Mouse (Mus musculus) thymus, adult 18-20 months (tissue): ENCODE data around the gene Smad3.

Experiments used
- DNase-seq, 2 experiments: peaks; one replicate each; pipeline ENCODE4 v3.0.0; 2022; ENCODE audit warnings: mixed read lengths in 2 of 2

Smad3 gene

DNA sequence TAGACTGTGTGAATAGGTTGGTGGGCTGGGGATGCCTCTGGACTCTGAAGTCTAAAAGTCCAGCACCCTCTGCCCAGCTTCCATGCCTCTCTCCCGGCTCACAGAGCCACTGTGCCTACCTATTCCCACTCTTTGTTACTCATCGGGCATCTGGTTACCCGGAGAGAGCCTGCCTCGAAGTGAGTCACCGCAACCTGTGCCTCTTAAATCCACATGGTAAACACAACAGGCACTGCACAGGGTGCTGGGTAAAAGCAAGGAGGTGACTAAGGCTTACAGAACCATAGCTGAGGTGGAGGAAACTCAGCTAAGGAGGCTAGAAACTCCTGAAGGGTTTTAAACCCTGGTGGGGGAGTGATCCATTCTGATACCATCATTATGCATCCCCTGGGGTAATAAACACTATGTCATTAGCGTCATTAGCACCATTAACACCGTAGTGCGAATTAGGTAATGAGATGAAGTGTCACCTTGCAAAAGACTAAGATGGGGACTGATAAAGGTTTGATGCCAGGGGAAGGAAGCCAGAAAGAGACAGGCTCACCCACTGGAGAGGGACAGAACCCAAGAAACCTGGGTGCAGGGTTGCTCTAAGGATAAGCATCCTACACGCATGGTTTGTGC, 38.9 kb downstream of the Smad3 start:
- no peak for DNase-seq

DNA sequence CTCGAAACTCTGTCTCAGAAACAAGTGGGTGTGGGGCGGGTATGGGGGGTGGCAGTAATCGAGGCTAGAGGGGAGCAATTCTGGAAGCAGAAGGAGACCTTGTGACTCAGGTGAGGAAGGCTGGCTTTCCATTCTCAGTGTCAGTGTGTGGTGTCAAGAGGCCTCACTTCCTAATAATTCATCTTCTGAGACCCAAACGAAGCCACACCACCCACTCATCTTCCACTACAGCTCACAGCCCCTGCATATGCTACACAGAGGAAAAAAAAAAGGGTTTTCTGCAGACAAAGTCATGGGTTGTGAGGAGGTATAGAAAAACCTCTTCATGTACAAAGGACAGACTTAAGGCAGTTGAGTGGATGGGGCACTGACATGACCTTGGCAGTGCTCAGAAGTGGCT, 39.6 kb downstream of the Smad3 start:
- no peak for DNase-seq

DNA sequence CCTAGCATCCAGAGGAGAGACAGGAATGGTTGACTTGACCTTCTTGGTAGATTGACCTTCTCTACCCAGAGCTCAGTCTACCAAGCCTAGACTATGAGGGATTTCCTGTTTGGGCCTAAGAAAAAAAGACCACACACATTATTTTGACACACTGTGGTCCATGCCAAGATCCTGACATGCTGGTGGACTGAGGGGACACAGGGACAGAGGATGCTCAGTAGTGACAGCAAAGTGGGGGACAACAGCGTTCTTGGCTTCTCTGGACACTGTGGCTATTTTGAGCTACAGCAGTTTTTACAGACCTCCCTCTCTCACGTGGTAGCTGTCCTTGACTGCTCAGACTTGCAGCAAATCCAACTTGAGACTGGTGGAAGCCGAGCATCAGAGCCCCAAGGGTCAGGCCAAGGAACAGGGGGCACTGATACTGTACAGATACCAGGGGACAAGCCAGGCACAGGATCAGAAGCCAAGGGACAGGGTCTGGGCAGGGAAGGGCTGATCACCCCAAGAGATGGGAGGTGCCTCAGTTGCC, 40.3 kb downstream of the Smad3 start:
- DNase-seq: no peak

DNA sequence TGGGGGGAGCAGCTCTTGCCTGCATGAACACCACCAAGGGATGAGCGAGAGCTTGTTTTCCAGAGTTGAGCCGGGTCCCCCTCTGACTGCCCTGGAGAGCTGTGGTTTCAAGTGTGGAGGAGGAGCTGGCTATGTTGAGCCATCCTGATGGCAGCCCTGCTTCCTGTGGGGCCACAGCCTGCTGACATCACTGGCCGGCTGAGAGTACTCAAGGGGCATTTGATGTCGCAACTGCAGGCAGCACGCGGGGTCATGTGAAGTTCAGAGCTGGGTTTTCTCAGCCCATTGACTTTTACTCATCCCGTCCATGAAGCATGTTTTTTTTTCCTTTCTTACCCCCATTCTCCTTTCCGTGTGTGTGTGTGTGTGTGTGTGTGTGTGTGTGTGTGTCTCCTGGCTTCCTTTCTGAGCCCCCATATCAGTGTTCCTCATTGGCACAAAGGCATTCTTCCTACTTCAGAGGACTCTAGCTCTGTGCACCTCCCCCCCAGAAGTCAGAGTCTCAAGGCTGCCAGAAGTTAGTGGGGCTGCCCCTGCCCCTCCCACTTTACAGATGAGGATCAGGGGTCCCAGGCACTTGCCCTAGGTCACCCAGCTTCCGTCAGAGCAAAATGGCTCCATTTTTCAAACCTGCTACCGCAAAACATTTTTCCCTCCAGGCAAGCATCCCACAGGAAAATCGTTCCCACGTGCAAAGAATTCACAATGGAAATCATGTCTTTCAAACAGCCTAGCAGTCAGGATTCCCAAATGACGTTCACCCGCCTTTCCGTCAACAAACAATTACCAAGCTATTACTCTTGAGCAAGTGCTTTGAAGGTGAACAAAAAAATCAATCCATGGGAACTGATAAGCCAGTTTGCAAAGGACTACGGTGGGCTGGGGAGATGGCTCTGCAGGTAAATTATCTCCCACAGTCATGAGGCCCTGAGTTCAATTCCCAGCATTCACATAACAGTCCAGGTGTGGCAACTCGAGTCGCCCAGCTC, 41.4 kb downstream of the Smad3 start:
- DNase-seq: no peak

DNA sequence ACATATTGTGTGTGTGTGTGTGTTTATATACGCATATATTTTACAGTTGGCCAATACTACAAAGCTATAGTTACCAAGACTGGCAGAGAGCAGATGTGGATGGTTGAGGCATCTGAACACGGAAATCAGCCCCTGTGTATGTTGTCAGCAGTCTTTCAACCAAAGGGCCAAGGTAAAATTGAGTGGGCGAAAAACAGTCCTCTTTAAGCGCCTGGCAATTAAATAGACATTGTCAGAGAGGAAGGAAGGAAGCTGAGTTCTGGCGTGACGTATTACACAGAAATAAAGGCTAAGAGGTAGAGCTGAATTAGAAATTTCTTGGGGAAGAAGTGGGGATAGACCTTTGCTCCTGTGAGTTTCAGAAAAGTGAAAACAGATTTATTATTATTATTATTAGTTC, 43.2 kb downstream of the Smad3 start:
- no peak for DNase-seq

DNA sequence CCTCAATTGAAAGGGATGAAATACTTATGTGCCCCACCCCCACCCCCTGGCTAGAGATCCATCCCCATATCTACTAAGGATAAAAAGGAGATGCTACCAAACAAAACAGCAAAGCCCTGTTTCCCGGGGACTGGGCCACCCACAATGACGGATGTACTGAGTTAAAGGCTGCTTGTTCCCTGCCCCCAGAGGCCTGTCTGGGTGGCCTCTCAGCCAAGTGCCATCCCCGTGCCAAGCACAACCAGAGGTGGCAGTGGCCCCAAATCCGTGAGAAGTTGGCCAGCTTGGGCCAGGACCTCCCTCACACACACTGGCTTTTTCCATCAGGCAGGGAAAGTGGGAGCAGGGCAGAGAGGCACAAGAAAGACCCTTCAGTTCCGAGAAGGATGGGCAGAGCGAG, 45.0 kb downstream of the Smad3 start:
- no peak for DNase-seq

DNA sequence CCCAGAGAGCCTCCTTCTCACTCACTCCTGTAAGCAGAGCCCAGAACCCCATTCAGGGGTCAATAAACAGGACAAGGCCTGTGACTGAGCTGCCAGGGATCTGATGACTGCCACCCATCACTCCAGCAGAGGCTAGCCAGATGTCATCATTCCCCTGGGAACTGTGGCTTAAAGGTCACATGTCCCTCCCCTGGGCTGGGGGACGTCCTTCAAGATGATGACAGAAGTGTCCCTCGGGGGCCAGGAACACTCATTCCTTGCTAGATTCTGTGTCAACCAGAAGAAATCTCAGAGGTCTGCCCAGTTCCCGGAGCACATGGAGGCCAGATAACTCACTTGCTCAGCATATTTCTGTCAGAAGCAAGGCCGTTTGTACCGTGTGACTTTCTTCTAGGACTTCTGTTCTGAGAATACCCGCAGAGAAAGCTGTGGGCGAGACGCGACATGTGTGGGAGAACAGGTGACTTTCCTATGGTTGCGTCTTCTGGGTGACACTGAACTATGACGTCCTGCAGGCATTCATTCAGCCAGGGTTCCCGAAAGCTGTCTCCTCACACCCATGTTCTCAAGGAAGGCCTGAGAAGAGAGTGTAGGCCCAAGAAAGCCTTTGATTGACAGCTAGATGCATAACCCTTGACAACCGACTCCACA, 46.1 kb downstream of the Smad3 start:
- DNase-seq: no peak

DNA sequence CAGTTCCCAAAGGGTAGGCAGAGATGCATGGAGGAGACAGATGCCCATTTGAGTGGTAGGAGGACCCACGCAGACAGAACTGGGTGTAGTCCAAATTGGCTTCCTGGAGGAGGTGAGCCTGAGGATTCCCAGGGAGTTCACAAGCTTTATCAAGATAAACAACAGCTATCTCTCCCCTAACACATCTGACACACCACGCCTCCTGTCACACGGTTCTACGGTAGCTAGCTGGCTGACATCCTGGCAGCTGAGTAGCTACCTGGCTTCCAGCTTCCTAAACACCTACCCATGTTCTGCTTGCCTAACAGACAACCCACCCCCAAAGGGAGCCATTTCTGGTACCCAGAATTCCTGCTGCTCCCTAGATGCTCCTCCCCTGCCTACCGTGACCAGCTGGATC, 47.9 kb downstream of the Smad3 start:
- no peak for DNase-seq

DNA sequence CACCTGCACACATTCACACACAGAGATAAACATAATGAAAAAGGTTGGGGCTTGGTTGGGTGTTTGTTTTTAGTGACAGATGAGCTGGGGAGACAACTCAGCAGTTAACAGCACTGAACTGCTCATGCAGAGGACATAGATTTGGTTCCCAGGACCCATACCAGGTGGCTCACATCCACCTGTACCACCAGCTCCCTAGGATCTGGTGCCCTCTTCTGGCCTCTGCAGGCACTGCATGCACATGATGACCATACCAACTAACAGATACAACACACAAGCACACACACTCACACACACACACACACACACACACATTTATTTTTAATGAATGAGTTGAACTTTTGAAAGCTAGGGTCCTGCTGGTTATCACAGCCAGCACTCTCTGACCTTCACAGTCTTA, 48.5 kb downstream of the Smad3 start:
- DNase-seq: no peak

DNA sequence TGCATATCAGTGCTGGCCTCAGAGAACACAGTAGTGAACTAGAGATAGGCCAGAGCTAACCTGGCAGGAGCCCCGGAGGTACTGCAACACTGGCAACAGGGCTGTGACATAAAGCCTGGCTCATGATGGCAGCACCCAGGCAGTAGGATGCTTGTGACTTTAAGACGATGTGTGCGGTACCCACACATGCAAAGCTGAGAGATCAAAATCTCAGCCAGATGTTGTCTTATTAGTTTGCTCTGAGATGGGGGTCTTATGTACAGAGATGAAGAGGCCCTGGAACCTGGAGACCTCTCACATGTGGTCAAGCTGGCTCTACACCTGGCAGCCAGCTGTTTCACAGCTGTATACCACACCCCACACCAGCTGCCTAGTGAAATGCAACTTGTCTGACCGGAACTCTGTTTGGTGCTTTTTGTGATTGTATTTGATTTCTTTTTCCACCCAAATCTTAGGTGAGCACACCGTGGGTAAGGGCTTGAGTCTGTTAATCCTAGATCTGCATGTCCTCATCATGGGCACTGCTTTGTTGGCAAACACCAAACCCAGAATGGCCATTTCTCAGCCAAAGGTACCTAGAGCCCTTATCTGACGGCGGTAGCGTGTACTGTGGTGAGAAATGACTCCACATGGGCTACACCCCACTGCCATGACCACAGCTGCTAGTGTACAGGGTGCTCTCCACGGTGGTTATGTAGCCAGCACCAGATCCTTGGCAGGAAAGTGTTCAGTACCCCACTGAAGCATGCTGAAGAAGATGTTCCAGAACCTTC, 49.8 kb downstream of the Smad3 start:
- no peak for DNase-seq

DNA sequence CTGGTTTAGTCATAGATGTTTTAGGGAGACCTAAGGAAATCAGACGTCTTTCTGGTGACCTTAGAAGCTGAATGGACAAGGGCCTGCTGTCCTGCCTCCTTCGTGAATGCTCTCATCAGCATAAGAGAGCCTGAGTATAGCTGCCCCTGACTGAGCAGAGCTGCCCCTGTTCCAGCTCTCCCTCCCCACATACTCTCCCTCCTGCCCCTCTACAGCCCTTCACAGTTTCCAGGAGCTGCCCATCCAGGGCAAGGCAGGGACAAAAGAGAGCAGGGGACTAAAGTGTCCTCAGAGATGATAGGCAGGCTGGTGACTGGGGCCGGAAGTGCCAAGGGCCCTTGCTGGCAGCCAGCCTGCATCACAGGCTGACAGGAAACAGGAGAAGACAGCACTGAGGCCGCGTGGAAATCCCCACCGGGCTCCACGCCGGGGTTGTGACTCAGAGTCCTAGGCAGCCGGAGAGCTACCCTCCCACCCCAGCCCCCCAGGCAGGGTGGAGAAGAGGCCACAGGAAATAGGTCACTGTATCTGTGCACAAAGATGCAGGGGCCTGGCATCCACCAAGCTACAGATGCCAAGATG, 51.6 kb downstream of the Smad3 start:
- peak; percentile 64 to 76 for DNase-seq

DNA sequence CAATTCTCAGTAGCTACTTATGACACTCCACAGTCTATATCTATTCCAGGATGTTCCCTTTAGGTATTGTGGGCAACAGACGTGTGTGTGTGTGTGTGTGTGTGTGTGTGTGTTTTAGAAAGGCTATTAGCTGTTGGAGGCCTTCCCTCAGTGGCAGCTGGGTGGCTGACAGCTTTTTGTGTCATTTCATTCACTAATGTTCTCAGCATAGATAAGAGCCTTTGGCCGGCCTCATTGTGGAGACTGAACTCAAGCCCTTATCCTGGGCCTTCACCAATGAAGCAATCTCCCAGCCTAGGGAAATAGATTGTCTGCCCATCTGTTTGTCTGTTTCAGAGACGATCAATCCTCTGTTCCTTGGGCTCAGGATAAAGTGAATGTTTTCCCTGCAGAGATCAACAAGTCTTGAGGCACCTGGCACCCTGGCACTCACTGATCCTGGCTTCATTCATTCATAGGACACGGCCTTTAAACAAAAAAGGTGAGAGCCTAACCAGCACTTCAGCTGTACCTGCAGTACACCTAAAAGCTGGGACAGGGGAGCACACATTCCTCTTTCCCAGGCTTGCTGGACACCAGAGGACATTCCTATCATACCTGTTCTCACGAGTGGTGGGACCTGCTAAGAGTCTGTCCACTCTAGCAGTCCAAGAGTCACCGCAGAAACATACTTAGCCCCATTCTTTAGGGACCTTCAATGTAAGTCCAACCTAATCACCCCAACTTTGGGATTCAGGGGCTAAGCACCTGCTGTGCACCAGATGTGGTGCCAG, 52.6 kb downstream of the Smad3 start:
- no peak for DNase-seq

DNA sequence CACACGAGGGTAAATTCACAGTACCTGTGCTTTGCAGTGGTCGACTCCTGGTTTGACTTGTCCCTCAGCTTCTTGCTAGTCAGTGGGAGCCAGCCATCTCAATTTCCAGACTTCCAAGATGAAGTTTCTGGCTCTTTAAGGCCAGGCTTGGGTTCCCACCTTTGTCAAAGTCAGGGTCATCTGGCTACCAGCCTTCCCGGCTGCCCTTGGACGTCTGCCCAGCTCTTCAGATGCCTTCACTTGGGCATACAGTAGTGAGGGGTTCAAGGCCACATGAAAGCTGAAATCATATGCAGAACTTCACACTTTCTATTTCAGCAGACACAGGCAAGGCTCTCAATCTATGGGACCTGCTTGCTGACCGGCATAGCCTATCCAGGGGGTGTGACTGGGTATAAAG, 53.7 kb downstream of the Smad3 start:
- DNase-seq: no peak

DNA sequence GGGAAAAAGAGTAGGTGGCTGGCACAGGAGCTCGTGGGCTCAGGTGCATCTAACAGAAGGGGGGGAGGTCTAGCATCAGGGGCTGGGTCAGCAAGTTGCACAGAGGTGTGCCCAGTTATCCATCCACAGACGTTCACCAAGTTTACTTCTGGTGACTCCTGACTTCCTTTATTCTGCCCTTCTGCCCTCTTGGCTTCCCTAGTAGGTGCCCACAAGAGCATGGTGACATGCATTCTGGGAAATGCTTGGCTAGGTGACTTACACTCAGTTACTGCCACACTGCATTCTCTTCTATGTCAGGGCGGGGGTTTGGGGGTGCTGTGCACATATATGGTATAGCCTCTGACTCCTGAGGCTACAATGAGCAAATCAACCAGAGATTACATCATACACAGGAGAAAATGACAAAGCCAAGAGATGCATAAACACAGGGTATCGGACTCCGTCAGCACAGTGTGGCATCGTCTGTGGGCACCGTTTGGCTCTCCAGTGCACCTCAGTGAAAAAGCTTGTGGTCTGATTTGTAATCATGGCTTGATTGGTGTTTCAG, 54.5 kb downstream of the Smad3 start:
- DNase-seq: no peak

DNA sequence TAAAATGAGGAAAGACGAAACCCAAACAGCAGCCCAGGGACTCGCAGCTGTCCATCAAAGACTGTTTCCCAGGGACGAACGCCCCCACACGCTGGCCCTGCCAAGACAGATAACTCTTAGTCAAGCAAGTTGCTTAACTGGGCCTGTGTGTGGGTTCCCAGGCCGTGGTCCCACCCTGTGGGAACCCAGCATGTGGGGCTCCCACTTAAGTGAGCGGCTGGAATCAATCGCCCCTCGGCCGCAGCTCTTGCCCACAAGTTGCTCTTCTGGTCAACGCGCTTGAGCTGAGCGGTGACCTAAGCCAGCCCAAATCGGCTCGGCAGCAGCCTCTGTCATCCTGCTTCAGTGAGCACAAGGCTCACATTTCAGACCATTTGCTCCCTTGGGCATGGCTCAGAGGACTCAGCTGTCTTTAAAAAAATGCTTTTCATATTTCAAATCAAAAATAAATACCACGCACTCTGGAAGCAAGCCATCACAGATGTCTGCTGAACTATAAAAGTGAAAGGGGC, 55.2 kb downstream of the Smad3 start:
- no peak for DNase-seq

DNA sequence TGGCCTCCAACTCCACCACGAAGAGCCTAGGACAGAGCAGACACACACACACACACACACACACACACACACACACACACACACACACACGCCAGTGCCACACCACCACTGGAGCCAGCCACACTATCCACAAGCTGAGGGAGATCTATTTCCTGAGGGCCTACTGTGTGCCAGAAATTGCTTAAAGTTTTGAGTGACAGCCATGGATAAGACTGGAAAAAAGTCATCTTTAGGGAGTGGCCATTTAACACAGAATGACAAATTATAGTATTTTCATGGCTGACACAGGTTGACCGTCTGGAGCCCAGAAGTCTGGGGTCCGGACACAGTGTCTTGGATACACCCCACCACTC, 55.9 kb downstream of the Smad3 start:
- no peak for DNase-seq

DNA sequence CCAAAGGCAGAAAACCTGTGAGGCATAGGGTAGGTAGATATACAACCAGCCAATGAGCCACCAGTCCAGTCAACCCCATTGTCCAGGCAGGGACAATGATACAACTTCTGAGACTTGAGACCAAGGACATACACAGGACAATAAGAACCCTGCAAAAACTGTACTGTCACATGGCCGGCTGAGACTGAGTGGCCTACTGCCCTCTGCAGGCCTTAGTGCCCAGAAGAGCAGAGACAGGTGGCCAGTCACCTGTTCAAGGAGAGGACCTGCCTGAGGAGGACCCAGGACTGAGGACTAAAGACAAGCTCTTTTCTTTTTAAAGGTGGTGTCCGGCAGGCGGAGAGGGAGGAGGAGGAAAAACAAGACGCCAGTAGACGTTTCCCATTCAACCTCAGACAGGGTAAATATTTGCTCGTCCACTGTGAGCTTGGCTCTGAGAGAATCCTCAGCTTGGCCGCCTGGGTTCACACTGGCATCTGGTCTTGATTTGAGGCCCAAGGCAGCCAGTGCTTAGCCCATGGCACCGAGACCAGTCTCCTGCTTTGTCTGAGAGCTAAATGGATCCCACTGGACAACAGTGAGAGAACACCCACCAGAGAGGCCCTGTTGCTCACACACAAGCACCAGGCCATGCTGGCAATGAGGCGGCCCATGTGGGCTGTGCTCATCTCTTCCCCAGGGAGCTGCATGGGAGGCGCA, 56.4 kb downstream of the Smad3 start:
- no peak for DNase-seq

DNA sequence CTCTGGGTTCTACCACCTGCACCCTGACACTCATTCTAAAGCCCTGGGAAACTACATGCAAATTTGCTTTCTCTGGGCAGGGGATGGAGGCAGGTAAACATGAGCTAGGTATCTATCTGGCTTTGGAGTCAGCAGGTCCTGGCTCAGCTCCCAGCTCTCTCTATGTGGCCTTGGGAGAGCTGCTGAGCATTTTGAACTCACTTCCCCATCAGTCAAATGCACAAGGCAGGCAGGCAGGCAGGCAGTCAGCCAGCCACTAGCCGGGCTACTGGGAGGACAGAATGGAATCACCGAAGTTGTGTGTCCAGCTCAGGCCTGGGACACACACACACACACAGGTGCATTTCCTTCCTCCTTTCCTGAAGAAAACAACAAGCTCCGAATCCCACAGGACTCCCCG, 58.6 kb downstream of the Smad3 start:
- DNase-seq: no peak

DNA sequence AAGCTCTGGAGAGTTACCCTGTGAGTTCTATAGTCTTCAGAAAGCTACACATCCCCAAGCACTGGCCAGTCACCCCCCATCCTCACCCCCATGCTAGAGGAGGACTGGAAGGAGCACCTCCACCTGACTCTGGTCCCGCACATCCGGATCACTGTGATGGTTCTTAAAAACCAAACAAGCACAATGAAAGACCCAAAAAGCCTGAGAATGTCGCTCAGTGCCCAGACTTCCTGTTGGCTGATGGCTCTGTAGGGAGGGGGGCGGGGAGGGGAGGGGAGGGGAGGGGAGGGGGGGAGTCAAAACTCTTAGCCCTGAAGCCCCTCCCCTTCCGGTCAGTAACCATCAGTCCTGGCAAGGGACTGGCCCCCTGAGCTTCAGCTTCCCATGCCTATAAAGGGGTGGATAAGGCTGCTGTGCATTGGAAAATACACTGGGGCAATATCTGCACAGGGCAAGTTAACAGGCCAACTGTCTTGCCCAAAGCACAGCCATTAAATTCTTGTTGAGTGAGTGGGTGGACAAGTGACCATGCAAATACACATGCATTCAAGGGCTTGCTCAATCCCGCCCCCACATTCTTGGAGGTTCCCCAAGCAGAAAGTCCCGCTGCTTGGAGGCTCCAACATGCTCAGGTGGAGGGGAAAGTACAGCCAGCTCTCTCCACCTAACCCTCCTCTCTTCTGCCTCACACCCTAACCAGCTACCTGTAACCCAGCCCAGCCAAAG, 59.3 kb downstream of the Smad3 start:
- DNase-seq: no peak

DNA sequence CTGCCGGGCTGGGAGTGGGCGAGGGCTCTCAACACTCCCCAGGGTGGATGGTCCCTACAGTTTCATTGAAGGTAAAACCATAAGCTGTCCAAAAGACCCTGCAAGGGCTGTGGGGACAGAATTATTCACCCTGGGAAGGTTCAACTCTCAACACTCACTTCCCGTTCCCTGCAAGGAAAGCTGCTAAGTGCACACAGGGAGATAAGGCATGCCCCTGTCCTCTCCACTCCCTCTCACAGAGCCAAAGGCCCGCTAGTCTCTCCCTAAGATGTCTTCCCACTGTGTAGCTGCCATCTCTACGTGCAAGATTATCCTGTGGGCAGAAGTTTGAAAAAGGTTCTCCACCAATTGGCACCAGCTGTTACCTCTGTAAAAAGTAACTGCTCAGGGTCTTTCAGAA, 60.2 kb downstream of the Smad3 start:
- no peak for DNase-seq
